Mouse (Mus musculus) limb, embryonic 10.5 days (tissue): Measurements from ENCODE around the gene Adgrb3. TPM values are rescaled to one million over a fixed set of nuclear protein-coding genes. Genes with fewer than 3 reads are reported as not detected.
"Not testable (repeated sequence)": the region's sequence is repeated elsewhere in the genome, so short reads cannot be mapped to it uniquely, and the experiment has no call there.

Experiments
- DNase-seq: peaks from one replicate; pipeline ENCODE4 v3.0.0-alpha.2; 2017; ENCODE audit warnings: low spot score
- H3K27ac ChIP-seq: fragments of 300-500 bp; sonication (generic); 2 replicates; pipeline ENCODE4 v1.5.1; 2016; ENCODE audit warnings: mild to moderate bottlenecking
- H3K27me3 ChIP-seq: fragments of 300-500 bp; sonication (generic); 2 replicates; pipeline ENCODE4 v1.6.1; 2016; ENCODE audit warnings: low read depth, mild to moderate bottlenecking; ENCODE audit not compliant: poor library complexity, severe bottlenecking
- H3K36me3 ChIP-seq: fragments of 300-500 bp; sonication (generic); 2 replicates; pipeline ENCODE4 v1.6.1; 2016; ENCODE audit warnings: mild to moderate bottlenecking, moderate library complexity
- H3K4me1 ChIP-seq: fragments of 300-500 bp; sonication (generic); 2 replicates; pipeline ENCODE4 v1.6.1; 2016
- H3K4me3 ChIP-seq: fragments of 300-500 bp; sonication (generic); 2 replicates; pipeline ENCODE4 v1.5.1; 2016; ENCODE audit warnings: mild to moderate bottlenecking, moderate library complexity
- H3K9me3 ChIP-seq: fragments of 300-500 bp; sonication (generic); replicated peaks from 2 replicates; pipeline ENCODE4 v1.6.1; 2016; ENCODE audit warnings: mild to moderate bottlenecking
- WGBS: fragments of 180-500 bp; shearing (Covaris S2); methylation state at CpG from one replicate; pipeline ENCODE4 v1.1.7; 2016; 5-methylcytosine and 5-hydroxymethylcytosine counted together
- polyA plus RNA-seq: library from polyadenylated mRNA; unstranded; fragments of >200 nt; fragmentation: Nextera tagmentation; extraction: Ambion mirVana; gene quantifications from 2 replicates; pipeline ENCODE4 v1.2.1, GENCODE M21; 2016

The Adgrb3 gene
- polyA plus RNA-seq, 1 experiment from 2014 or later: 0.33 TPM

- DNase-seq: no peak
- Histone ChIP-seq H3K9me3 (no peaks in the 10 kb centered on the region), H3K36me3 (no peaks in the 10 kb centered on the region), H3K27ac (no peak overlapping the region), H3K4me1 (no peaks in the 10 kb centered on the region), H3K27me3 (no peaks in the 10 kb centered on the region), H3K4me3 (no peak overlapping the region)
- 80% methylated on average over 8 of the region's 8 CpGs for WGBS
Observed at GRCm38 (mm10) chr1:25033155-25034095, 796.1 kb downstream of the Adgrb3 start.

- DNase-seq: no peak
- Histone ChIP-seq H3K4me3 (no peak overlapping the region), H3K27me3 (no peaks in the 10 kb centered on the region), H3K36me3 (no peaks in the 10 kb centered on the region), H3K9me3 (no peaks in the 10 kb centered on the region), H3K27ac (no peak overlapping the region), H3K4me1 (no peaks in the 10 kb centered on the region)
- 83% methylated on average over 3 of the region's 3 CpGs for WGBS
Observed at GRCm38 (mm10) chr1:25023156-25023555, 806.4 kb downstream of the Adgrb3 start.

GRCm38 (mm10) chr1:25017851-25018250 is 811.7 kb downstream of the Adgrb3 start:
- H3K27ac ChIP-seq, DNase-seq, H3K27me3 ChIP-seq, H3K9me3 ChIP-seq, H3K36me3 ChIP-seq, H3K4me1 ChIP-seq, H3K4me3 ChIP-seq: not testable (repeated sequence)
- 96% methylated on average over 7 of the region's 8 CpGs for WGBS
